Mouse (Mus musculus) megakaryocyte, embryonic 14.5 days (primary cell): ENCODE results near the gene Babam2.

Source experiments
- FLI1 ChIP-seq: IDR thresholded peaks from 2 replicates; pipeline ENCODE4 v1.6.1; 2012; ENCODE audit warnings: low read length, inconsistent platforms, mixed read lengths
- GATA1 ChIP-seq: IDR thresholded peaks from 3 replicates; pipeline ENCODE4 v1.6.1; 2012; ENCODE audit warnings: mixed read lengths, low read length, inconsistent platforms, borderline replicate concordance

- TF ChIP-seq GATA1 (no peak), FLI1 (no peak)
Measured at GRCm38 (mm10) chr5:32008401-32008800, 310.9 kb downstream of the Babam2 start.
